Mouse (Mus musculus) retina, postnatal 1 day (tissue): Measurements from ENCODE around the gene Tmx1.
A peak's percentile ranks its signal among the peaks of the same experiment; 100 is the strongest.

ENCODE experiments used
- DNase-seq: peaks from one replicate; pipeline ENCODE4 v3.0.0-alpha.2; 2012

Tmx1 gene

DNA sequence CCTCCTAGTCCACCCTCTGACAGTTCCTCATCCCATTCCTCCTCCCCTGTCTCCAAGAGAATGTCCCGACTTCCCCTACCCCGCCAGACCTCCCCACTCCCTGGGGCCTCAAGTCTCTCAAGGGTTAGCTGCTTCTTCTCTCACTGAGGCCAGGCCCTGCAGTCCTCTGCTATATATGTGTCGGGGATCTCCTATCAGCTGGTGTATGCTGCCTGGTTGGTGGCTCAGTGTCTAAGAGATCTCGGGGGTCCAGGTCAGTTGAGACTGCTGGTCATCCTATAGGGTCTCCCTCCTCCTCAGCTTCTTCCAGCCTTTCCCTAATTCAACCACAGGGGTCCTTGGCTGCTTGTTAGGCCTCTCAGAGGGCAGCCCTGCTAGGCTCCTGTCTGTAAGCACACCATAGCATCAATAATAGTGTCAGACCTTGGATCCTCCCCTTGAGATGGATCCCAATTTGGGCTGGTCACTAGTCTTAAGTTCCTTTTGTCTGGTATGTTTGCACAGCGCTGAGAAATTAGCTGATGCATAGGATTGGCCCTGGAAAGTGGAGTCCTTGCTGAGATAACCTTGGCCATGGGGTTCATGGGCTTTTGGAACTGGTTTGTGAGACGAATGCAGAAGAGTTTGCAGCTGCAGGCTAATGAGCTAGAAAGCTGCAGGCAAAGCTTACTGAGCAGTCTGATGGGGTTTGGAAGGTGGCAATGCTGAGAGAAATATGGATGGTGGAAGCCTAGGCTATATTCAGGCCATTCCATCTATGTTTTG lies 34.0 kb downstream of the Tmx1 start:
- no peak for DNase-seq

DNA sequence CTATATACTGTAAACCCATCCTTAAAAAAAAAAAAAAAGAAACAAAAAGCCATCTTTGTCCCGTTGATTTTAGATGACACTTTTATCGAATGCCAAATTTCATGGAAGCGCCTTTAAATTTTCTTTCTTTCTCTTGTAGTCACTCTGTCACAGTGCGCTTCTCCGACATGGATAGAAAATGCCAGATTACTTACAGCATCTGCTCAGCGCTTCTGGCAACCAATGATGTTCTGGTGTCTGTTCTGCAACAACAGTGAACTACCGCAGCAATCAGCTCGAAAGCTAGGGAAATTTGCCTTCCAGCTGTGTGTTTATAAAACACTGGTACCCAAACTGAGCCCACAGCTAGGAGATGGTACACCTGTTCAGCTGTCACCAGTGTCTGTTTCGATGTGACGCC lies 39.5 kb downstream of the Tmx1 start:
- DNase-seq = no peak

DNA sequence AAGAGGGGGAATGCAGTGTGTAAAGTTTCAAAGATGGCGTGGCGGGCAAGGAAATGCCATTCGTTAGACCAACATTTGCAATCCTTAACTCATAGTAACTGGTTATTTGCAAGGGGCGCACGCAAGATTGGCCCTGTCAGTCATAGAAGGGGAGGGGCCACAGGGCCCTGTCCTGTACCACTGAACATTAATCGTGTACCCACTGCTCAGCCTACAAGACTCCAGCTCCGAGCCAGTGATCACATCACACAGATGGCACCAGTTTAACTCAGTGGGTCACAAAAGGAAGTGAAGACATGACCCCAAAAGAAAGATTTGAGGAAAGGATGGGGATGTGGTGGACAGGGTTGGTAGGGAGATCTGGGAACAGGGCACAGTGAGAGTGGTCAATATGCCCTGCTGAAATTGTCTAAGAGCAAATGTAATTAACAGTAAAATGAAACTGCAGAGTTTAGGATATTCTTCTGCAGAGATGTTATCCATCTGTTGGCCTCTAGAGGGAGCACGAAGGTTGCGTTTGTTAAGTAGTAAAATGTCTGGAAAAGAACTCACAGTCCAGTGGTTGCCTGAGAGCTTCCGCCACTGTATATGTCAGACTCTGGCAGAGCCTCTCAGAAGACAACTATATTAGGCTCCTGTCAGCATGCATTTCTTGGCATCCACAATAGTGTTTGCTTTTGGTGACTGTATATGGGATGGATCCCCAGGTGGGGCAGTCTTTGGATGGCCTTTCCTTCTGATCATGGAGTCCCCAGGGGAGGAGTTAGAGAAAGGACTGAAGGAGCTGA lies 41.8 kb downstream of the Tmx1 start:
- DNase-seq = peak; percentile 78

DNA sequence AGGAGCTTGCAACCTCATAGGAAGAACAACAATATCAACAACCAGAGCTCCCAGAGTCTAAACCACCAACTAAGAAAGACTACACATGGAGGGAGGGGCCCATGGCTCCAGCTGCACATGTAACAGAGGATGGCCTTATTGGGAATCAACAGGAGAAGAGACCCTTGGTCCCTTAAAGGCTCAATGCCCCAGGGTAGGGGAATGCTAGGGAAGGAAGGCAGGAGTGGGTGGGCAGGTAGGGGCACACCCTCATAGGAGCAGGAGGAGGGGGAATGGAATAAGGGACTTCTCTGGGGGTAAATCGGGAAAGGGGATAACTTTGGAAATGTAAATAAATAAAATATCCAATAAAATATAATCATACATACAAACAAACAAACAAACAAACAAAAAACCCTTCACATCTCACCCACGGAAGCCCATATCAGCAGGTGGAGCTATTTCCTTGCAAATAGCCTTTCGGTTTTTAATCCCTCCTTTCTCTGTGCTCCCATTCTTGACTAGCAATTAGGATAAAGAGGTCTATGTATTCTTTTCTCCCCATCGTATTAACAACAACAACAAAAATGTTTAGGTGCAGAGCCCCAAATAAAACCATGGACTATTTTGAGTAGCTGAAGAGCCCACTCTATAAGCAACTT lies 42.5 kb downstream of the Tmx1 start:
- peak; percentile 51 for DNase-seq

DNA sequence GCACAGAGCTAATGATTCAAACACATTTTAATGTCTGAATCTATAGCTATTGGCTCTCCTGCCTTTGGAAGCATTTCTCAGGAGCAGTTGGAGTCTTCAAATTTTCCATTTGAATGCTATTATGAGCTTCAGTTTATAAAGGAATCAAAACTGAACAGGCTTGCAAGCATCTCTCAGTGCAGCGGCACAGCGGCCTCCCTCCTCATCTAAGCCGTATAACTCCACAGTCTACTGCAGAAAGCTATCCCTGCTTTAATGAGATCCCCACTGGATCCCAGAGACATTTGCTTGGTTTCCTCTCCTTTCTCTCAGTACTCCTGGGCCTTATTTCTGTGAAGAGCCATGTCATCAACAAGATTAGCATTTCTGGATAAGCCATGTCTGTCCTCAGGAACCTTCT lies 45.2 kb downstream of the Tmx1 start:
- no peak for DNase-seq

DNA sequence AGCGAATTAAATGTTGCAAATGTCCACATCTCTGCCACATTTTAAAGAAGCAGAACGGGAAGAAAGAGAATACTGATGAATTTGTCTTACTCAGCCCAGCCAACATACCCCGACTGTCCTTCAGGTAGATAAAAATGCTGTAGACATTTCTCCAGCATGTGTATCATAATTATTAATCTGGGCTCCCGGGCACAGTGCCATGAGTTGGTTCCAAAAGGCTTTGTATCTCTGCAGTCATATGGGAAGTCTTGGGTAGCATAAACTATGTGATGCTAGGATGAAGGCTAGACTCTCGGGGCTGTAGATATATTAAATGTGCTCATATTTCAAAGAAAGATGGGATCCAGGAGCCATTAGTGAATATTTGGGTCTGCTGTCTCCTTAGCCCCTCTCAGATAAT lies 53.1 kb downstream of the Tmx1 start:
- no peak for DNase-seq

DNA sequence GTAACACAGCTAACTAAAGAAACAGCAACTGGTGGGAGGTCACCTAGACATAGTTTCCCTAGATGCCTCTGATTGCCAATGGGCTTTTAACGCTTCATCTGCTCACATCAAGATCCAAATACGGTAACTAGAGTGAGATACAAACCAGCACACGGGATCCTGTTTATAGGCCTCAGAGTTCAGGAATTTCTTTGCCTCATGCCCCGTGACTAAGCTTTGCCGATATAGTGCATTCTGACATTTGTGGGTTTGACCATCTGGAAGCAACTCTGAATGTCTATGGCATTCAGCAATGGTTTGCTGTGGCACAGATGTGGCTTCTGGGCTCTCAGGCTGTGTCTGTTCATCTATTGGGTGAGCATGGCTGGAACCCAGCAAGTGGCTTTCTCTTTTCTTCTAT lies 59.1 kb downstream of the Tmx1 start:
- no peak for DNase-seq

DNA sequence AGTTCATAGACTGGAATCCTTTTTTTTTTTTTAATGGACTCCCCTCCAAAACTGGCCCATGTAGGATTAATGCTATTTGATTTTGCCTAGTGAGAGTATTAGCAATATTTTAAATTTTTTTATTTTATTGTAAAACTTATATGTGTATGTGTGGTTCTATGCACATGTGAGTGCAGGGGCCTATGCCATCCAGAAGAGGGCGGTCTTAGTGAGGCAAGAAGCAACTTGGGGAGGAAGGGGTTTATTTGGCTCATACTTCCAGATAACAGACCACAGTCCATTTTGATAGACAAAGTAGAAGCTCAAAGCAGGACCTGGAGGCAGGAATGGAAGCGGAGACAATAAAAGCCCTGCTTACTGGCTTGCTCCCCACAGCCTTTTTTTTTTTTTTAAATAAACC lies 59.5 kb downstream of the Tmx1 start:
- DNase-seq = no peak
